Mouse (Mus musculus) C3H10T1/2 (cell line): ENCODE measurements around the gene Gm21983. TPM values are rescaled to one million over a fixed set of nuclear protein-coding genes. Genes with fewer than 3 reads are reported as not detected.

Source experiments
- polyA plus RNA-seq, 2 experiments: library from polyadenylated mRNA; unstranded; fragments of >200 nt; fragmentation: generic; extraction: Trizol; gene quantifications; one replicate each; pipeline ENCODE4 v1.2.1; 2012; ENCODE audit warnings: missing spikeins in 2 of 2

Gene Gm21983
- under 1 TPM in 1 of 2 experiments, not detected in 1; 0.04 TPM for polyA plus RNA-seq

GRCm38 (mm10) chr7:27180837-27181695 lies at the start of gene Gm21983, which contains the start of gene Mia:
Gene Gm21983 (minus strand): TSS chr7:27181086.
Gene Mia (minus strand): TSS chr7:27181157.

GRCm38 (mm10) chr7:27228281-27228821 lies 47.5 kb upstream of the Gm21983 start, which contains the start of gene Itpkc:
Gene Itpkc (minus strand): TSS chr7:27228661.

GRCm38 (mm10) chr7:27195681-27196611 lies 15.1 kb upstream of the Gm21983 start, which contains the start of the genes BC024978 and Snrpa:
Gene BC024978 (plus strand): TSS chr7:27195781.
Gene Snrpa (minus strand): TSS chr7:27196271.

GRCm38 (mm10) chr7:27178324-27179216 lies 2.3 kb downstream of the Gm21983 start, which contains the start of gene Rab4b:
Gene Rab4b (minus strand): TSS chr7:27178896.

GRCm38 (mm10) chr7:27166614-27167474 lies 14.0 kb downstream of the Gm21983 start, which contains the start of gene Egln2:
Gene Egln2 (minus strand): TSS chr7:27166802.

GRCm38 (mm10) chr7:27153205-27153764 lies 27.6 kb downstream of the Gm21983 start, which contains the start of gene Cyp2t4:
Gene Cyp2t4 (plus strand): TSS chr7:27153714.

GRCm38 (mm10) chr7:27119676-27120075 lies 61.2 kb downstream of the Gm21983 start, which contains the start of gene Cyp2f2:
Gene Cyp2f2 (plus strand): TSS chr7:27119909.

Other genes starting within 250 kb of the Gm21983 start
- not detected for gene Cyp2a22, start 241.7 kb downstream of the Gm21983 start, polyA plus RNA-seq
- gene Cyp2a12, start 152.0 kb downstream of the Gm21983 start, polyA plus RNA-seq = not detected
- gene Cyp2f2, start 61.2 kb downstream of the Gm21983 start, polyA plus RNA-seq = 1 to 10 TPM in 1 of 2 experiments, not detected in 1; 1.8 TPM
- gene Cyp2t4, start 27.4 kb downstream of the Gm21983 start, polyA plus RNA-seq = under 1 TPM; 0.01 to 0.05 TPM
- gene Egln2, start 14.3 kb downstream of the Gm21983 start, polyA plus RNA-seq = 10 to 100 TPM; 77.1 to 78.6 TPM
- gene Rab4b, start 2.2 kb downstream of the Gm21983 start, polyA plus RNA-seq = 10 to 100 TPM; 68.8 to 81.2 TPM
- gene Mia, start 71 bp upstream of the Gm21983 start, polyA plus RNA-seq = 1 to 10 TPM in 1 of 2 experiments, under 1 TPM in 1; 0.11 to 1.2 TPM
- 1 to 10 TPM; 2.5 to 4.6 TPM for gene BC024978, start 14.7 kb upstream of the Gm21983 start, polyA plus RNA-seq
- 100 to 1,000 TPM; 218 to 321 TPM for gene Snrpa, start 15.2 kb upstream of the Gm21983 start, polyA plus RNA-seq
- gene Itpkc, start 47.6 kb upstream of the Gm21983 start, polyA plus RNA-seq = 1 to 10 TPM; 2.4 to 7.4 TPM
- gene Coq8b, start 51.9 kb upstream of the Gm21983 start, polyA plus RNA-seq = 10 to 100 TPM; 14.4 to 20.7 TPM
- 10 to 100 TPM in 1 of 2 experiments, 1 to 10 TPM in 1; 6.9 to 33.6 TPM for gene Numbl, start 77.3 kb upstream of the Gm21983 start, polyA plus RNA-seq
- 10 to 100 TPM in 1 of 2 experiments, under 1 TPM in 1; 0.42 to 10.0 TPM for gene Ltbp4, start 156.6 kb upstream of the Gm21983 start, polyA plus RNA-seq
- 10 to 100 TPM; 23.0 to 28.8 TPM for gene Shkbp1, start 174.9 kb upstream of the Gm21983 start, polyA plus RNA-seq
- gene Gm20479, start 176.3 kb upstream of the Gm21983 start, polyA plus RNA-seq = not detected